Mouse (Mus musculus) limb, embryonic 11.5 days (tissue): ENCODE results near the gene Dyrk4. TPM values are rescaled to one million over a fixed set of nuclear protein-coding genes. Genes with fewer than 3 reads are reported as not detected.

Source experiments
- ATAC-seq: fragments of 200-750 bp; cut with Nextera tagmentation; 2 replicates; pipeline ENCODE4 v1.8.0; 2017; ENCODE audit warnings: low read depth; ENCODE audit not compliant: insufficient number of reproducible peaks, low FRiP score, low TSS enrichment
- DNase-seq: peaks from one replicate; pipeline ENCODE4 v3.0.0-alpha.2; 2015; ENCODE audit warnings: low spot score
- H3K27ac ChIP-seq: fragments of 300-500 bp; sonication (generic); replicated peaks from 2 replicates; pipeline ENCODE4 v1.5.1; 2014; ENCODE audit warnings: low read depth, mild to moderate bottlenecking, low read length
- H3K27me3 ChIP-seq: fragments of 300-500 bp; sonication (generic); 2 replicates; pipeline ENCODE4 v1.6.1; 2014; ENCODE audit warnings: mild to moderate bottlenecking, low read length, mixed read lengths; ENCODE audit not compliant: control insufficient read depth, insufficient read depth
- H3K36me3 ChIP-seq: fragments of 300-500 bp; sonication (generic); 2 replicates; pipeline ENCODE4 v1.6.1; 2014; ENCODE audit warnings: mild to moderate bottlenecking, low read length, moderate library complexity, mixed read lengths; ENCODE audit not compliant: control insufficient read depth, insufficient read depth
- H3K4me1 ChIP-seq: fragments of 300-500 bp; sonication (generic); 2 replicates; pipeline ENCODE4 v1.6.1; 2014; ENCODE audit warnings: low read length, mixed read lengths; ENCODE audit not compliant: control insufficient read depth, insufficient read depth
- H3K4me2 ChIP-seq: fragments of 300-500 bp; sonication (generic); 2 replicates; pipeline ENCODE4 v1.6.1; 2014; ENCODE audit warnings: low read depth, mild to moderate bottlenecking, moderate library complexity; ENCODE audit not compliant: severe bottlenecking
- H3K4me3 ChIP-seq: fragments of 300-500 bp; sonication (generic); 2 replicates; pipeline ENCODE4 v1.5.1; 2014; ENCODE audit warnings: low read depth, low read length
- H3K9ac ChIP-seq: fragments of 300-500 bp; sonication (generic); 2 replicates; pipeline ENCODE4 v1.6.1; 2014; ENCODE audit warnings: mild to moderate bottlenecking, low read length
- H3K9me3 ChIP-seq: fragments of 300-500 bp; sonication (generic); 2 replicates; pipeline ENCODE4 v1.6.1; 2016; ENCODE audit warnings: low read length; ENCODE audit not compliant: control insufficient read depth
- WGBS: fragments of 180-500 bp; shearing (Covaris S2); extraction: QIAGEN DNeasy Blood & Tissue Kit; methylation state at CpG from one replicate; pipeline ENCODE4 v1.1.7; 2014; 5-methylcytosine and 5-hydroxymethylcytosine counted together
- polyA plus RNA-seq: library from polyadenylated mRNA; unstranded; fragments of >200 nt; fragmentation: Nextera tagmentation; extraction: Ambion mirVana; gene quantifications from 2 replicates; pipeline ENCODE4 v1.2.1, GENCODE M21; 2014

Gene Dyrk4
- polyA plus RNA-seq, 1 experiment from 2014 or later = not detected

- H3K4me3 ChIP-seq = peak within 1 kb of the TSS; percentile 74
- H3K9me3 ChIP-seq = no peaks in the 10 kb centered on the region
- peak; percentile 94 for ATAC-seq
- no peaks in the 10 kb centered on the region; the same call in 1 of the 2 replicates for H3K36me3 ChIP-seq
- under 1% methylated on average over 33 of the region's 33 CpGs for WGBS
- peak; percentile 93 for DNase-seq
- H3K27me3 ChIP-seq = no peaks in the 10 kb centered on the region
- H3K4me2 ChIP-seq = peak within 1 kb of the TSS; percentile 90
- H3K27ac ChIP-seq = no peak within 1 kb of the TSS
- peaks cover 3% of the 10 kb centered on the region; the same call in 1 of the 2 replicates for H3K4me1 ChIP-seq
- peak within 1 kb of the TSS; percentile 76 for H3K9ac ChIP-seq
Measured at GRCm38 (mm10) chr6:126939487-126940171, 18.0 kb upstream of the Dyrk4 start, which contains the start of the genes Rad51ap1 and D6Wsu163e. Gene Rad51ap1 (minus strand): TSS chr6:126939587. Gene D6Wsu163e (plus strand): TSS chr6:126939962.

GRCm38 (mm10) chr6:126938853-126939486 lies 17.3 kb upstream of the Dyrk4 start:
- under 1% methylated on average over 30 of the region's 31 CpGs for WGBS
- Histone ChIP-seq H3K4me3 (peak overlapping the region; percentile 74), H3K27ac (no peak overlapping the region)

GRCm38 (mm10) chr6:126938047-126938446 lies 16.4 kb upstream of the Dyrk4 start:
- H3K9ac ChIP-seq = no peak overlapping the region

More at GRCm38 (mm10) chr6:126938853-126939486, 17.3 kb upstream of the Dyrk4 start:
- H3K9ac ChIP-seq = peak overlapping the region; percentile 76
- peak overlapping the region; percentile 90 for H3K4me2 ChIP-seq
- no peaks in the 10 kb centered on the region; the same call in 1 of the 2 replicates for H3K36me3 ChIP-seq
- H3K27me3 ChIP-seq = no peaks in the 10 kb centered on the region
- peak; percentile 38 for ATAC-seq
- H3K4me1 ChIP-seq = peaks cover 3% of the 10 kb centered on the region; the same call in 1 of the 2 replicates
- H3K9me3 ChIP-seq = no peaks in the 10 kb centered on the region
- DNase-seq = no peak

GRCm38 (mm10) chr6:126932896-126933295 lies 11.3 kb upstream of the Dyrk4 start:
- H3K9me3 ChIP-seq = no peaks in the 10 kb centered on the region
- WGBS = 90% methylated on average over 2 of the region's 2 CpGs

More at GRCm38 (mm10) chr6:126938047-126938446, 16.4 kb upstream of the Dyrk4 start:
- H3K4me3 ChIP-seq = no peak overlapping the region; the same call in 1 of the 2 replicates
- H3K4me1 ChIP-seq = peaks cover 3% of the 10 kb centered on the region; the same call in 1 of the 2 replicates
- WGBS = 90% methylated on average over 2 of the region's 2 CpGs
- peak overlapping the region; percentile 90; the same call in 1 of the 2 replicates for H3K4me2 ChIP-seq
- no peak for DNase-seq
- H3K27ac ChIP-seq = no peak overlapping the region
- no peak for ATAC-seq
- H3K27me3 ChIP-seq = no peaks in the 10 kb centered on the region
- H3K9me3 ChIP-seq = no peaks in the 10 kb centered on the region
- no peaks in the 10 kb centered on the region for H3K36me3 ChIP-seq

GRCm38 (mm10) chr6:126914928-126915327 lies 6.7 kb downstream of the Dyrk4 start:
- ATAC-seq (no peak), DNase-seq (no peak)
- 85% methylated on average over 5 of the region's 5 CpGs for WGBS

More at GRCm38 (mm10) chr6:126932896-126933295, 11.3 kb upstream of the Dyrk4 start:
- Histone ChIP-seq H3K4me3 (no peak overlapping the region), H3K4me1 (no peaks in the 10 kb centered on the region), H3K4me2 (no peak overlapping the region), H3K27me3 (no peaks in the 10 kb centered on the region), H3K27ac (no peak overlapping the region), H3K36me3 (peaks cover 2% of the 10 kb centered on the region; the same call in 1 of the 2 replicates), H3K9ac (no peak overlapping the region)
- DNase-seq (no peak), ATAC-seq (no peak)

GRCm38 (mm10) chr6:126910727-126911126 lies 10.9 kb downstream of the Dyrk4 start:
- Histone ChIP-seq H3K36me3 (no peaks in the 10 kb centered on the region), H3K27ac (no peak overlapping the region), H3K4me1 (no peaks in the 10 kb centered on the region), H3K4me2 (no peak overlapping the region), H3K9ac (no peak overlapping the region), H3K4me3 (no peak overlapping the region), H3K9me3 (no peaks in the 10 kb centered on the region), H3K27me3 (no peaks in the 10 kb centered on the region)
- ATAC-seq (no peak), DNase-seq (no peak)
- 85% methylated on average over 4 of the region's 4 CpGs for WGBS

More at GRCm38 (mm10) chr6:126914928-126915327, 6.7 kb downstream of the Dyrk4 start:
- H3K36me3 ChIP-seq = no peaks in the 10 kb centered on the region
- H3K27ac ChIP-seq = no peak overlapping the region
- H3K27me3 ChIP-seq = no peaks in the 10 kb centered on the region
- H3K4me2 ChIP-seq = no peak overlapping the region
- no peak overlapping the region for H3K9ac ChIP-seq
- H3K9me3 ChIP-seq = no peaks in the 10 kb centered on the region
- no peak overlapping the region for H3K4me3 ChIP-seq
- H3K4me1 ChIP-seq = no peaks in the 10 kb centered on the region

- whole genome bisulfite sequencing = 60% methylated on average over 3 of the region's 3 CpGs
- H3K9ac ChIP-seq = no peak overlapping the region
- no peak overlapping the region for H3K27ac ChIP-seq
- no peak overlapping the region for H3K4me2 ChIP-seq
- ATAC-seq (no peak), DNase-seq (no peak)
- no peak overlapping the region for H3K4me3 ChIP-seq
- H3K4me1 ChIP-seq = no peaks in the 10 kb centered on the region
- no peaks in the 10 kb centered on the region for H3K9me3 ChIP-seq
- no peaks in the 10 kb centered on the region for H3K27me3 ChIP-seq
- H3K36me3 ChIP-seq = no peaks in the 10 kb centered on the region
Measured at GRCm38 (mm10) chr6:126907876-126908275, 13.8 kb downstream of the Dyrk4 start.

- DNase-seq (no peak), ATAC-seq (no peak)
- H3K27me3 ChIP-seq = no peaks in the 10 kb centered on the region
- no peak overlapping the region for H3K27ac ChIP-seq
- no peak overlapping the region for H3K4me2 ChIP-seq
- 78% methylated on average over 4 of the region's 5 CpGs for WGBS
- H3K9ac ChIP-seq = no peak overlapping the region
- H3K36me3 ChIP-seq = no peaks in the 10 kb centered on the region
- no peaks in the 10 kb centered on the region for H3K9me3 ChIP-seq
- no peaks in the 10 kb centered on the region for H3K4me1 ChIP-seq
- H3K4me3 ChIP-seq = no peak overlapping the region
Measured at GRCm38 (mm10) chr6:126907378-126907777, 14.3 kb downstream of the Dyrk4 start.
